Mouse (Mus musculus) stomach, embryonic 16.5 days (tissue): ENCODE measurements around the gene Mal. TPM values are rescaled to one million over a fixed set of nuclear protein-coding genes. Genes with fewer than 3 reads are reported as not detected.
"Not testable (repeated sequence)": the region's sequence is repeated elsewhere in the genome, so short reads cannot be mapped to it uniquely, and the experiment has no call there.

Source experiments
- ATAC-seq: fragments of 200-750 bp; cut with Nextera tagmentation; 2 replicates; pipeline ENCODE4 v1.8.0; 2017; ENCODE audit warnings: moderate number of reproducible peaks, moderate TSS enrichment; ENCODE audit not compliant: insufficient read depth, low FRiP score
- H3K27ac ChIP-seq: fragments of 300-500 bp; sonication (generic); 2 replicates; pipeline ENCODE4 v1.5.1; 2014; ENCODE audit warnings: low read length
- H3K27me3 ChIP-seq: fragments of 300-500 bp; sonication (generic); 2 replicates; pipeline ENCODE4 v1.6.1; 2014; ENCODE audit warnings: low read length, control low read depth, mixed read lengths; ENCODE audit not compliant: control insufficient read depth, insufficient read depth
- H3K36me3 ChIP-seq: fragments of 300-500 bp; sonication (generic); 2 replicates; pipeline ENCODE4 v1.6.1; 2014; ENCODE audit warnings: low read length; ENCODE audit not compliant: control insufficient read depth, insufficient read depth
- H3K4me1 ChIP-seq: fragments of 300-500 bp; sonication (generic); 2 replicates; pipeline ENCODE4 v1.6.1; 2014; ENCODE audit warnings: low read length, control low read depth, mixed read lengths; ENCODE audit not compliant: control insufficient read depth, insufficient read depth
- H3K4me2 ChIP-seq: fragments of 300-500 bp; sonication (generic); 2 replicates; pipeline ENCODE4 v1.6.1; 2014; ENCODE audit warnings: low read depth, low read length, mixed read lengths
- H3K4me3 ChIP-seq: fragments of 300-500 bp; sonication (generic); replicated peaks from 2 replicates; pipeline ENCODE4 v1.5.1; 2014; ENCODE audit warnings: mild to moderate bottlenecking, low read length
- H3K9ac ChIP-seq: fragments of 300-500 bp; sonication (generic); 2 replicates; pipeline ENCODE4 v1.6.1; 2014; ENCODE audit warnings: low read length
- H3K9me3 ChIP-seq: fragments of 300-500 bp; sonication (generic); replicated peaks from 2 replicates; pipeline ENCODE4 v1.6.1; 2016; ENCODE audit warnings: low read length, control low read depth; ENCODE audit not compliant: control insufficient read depth
- WGBS: fragments of 180-500 bp; shearing (Covaris S2); extraction: QIAGEN DNeasy Blood & Tissue Kit; methylation state at CpG from one replicate; pipeline ENCODE4 v1.1.7; 2014; 5-methylcytosine and 5-hydroxymethylcytosine counted together
- polyA plus RNA-seq: library from polyadenylated mRNA; unstranded; fragments of >200 nt; fragmentation: Nextera tagmentation; extraction: Ambion mirVana; gene quantifications from 2 replicates; pipeline ENCODE4 v1.2.1, GENCODE M21; 2015

Mal gene
- polyA plus RNA-seq, 1 experiment from 2014 or later: 143 TPM

DNA sequence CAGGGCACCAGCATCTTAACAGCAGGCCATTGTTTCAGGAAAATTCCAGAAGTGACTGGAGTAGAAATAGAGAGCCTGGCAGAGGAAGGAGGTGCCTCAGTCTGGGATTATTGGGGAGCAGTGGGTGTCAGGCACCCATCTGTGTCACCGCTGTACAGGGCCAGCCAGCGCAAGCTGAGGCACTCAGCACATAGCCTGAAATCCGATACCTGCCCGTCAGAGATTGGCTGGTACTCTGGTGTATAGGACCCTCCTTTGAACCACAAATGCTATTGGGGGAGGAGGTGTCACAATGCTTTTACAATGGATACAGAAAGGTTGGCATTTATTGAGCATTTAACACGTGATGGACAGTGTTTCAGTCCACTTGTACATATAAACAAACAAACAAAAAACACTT lies 47.5 kb downstream of the Mal start:
- no peak overlapping the region for H3K9ac ChIP-seq
- peaks cover 17% of the 10 kb centered on the region; the same call in 1 of the 2 replicates for H3K36me3 ChIP-seq
- peak; percentile 61; the same call in 1 of the 2 replicates for ATAC-seq
- no peaks in the 10 kb centered on the region for H3K27me3 ChIP-seq
- no peaks in the 10 kb centered on the region for H3K9me3 ChIP-seq
- WGBS: 8% methylated on average over 5 of the region's 5 CpGs
- no peak overlapping the region for H3K4me2 ChIP-seq
- H3K4me1 ChIP-seq: no peaks in the 10 kb centered on the region
- H3K4me3 ChIP-seq: no peak overlapping the region
- no peak overlapping the region for H3K27ac ChIP-seq

DNA sequence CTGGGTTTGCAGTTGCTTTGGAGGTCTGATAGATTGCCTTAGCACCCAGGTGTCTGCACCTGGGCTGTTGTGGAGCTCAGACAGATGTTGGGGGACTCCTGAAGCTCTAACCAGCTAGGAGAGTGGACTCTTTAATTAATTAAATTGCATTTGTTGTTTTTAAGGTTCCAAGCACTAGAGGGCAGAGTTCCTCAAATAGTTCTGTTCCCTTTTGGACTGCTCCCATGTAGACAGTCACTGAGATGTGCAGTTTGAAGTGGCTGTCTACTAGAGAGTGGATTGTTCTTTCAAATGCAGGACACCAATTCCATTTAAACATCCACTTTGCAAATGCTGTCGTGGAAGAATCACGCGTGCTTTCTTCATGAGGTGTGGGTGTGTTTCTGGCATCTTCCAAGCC lies 48.3 kb downstream of the Mal start:
- ATAC-seq: no peak; the same call in 1 of the 2 replicates
- H3K4me1 ChIP-seq: no peaks in the 10 kb centered on the region
- no peak overlapping the region for H3K9ac ChIP-seq
- H3K4me3 ChIP-seq: no peak overlapping the region
- H3K27ac ChIP-seq: no peak overlapping the region
- WGBS: 51% methylated on average over 3 of the region's 3 CpGs
- H3K4me2 ChIP-seq: no peak overlapping the region
- no peaks in the 10 kb centered on the region for H3K27me3 ChIP-seq
- peaks cover 18% of the 10 kb centered on the region; the same call in 1 of the 2 replicates for H3K36me3 ChIP-seq
- H3K9me3 ChIP-seq: no peaks in the 10 kb centered on the region

DNA sequence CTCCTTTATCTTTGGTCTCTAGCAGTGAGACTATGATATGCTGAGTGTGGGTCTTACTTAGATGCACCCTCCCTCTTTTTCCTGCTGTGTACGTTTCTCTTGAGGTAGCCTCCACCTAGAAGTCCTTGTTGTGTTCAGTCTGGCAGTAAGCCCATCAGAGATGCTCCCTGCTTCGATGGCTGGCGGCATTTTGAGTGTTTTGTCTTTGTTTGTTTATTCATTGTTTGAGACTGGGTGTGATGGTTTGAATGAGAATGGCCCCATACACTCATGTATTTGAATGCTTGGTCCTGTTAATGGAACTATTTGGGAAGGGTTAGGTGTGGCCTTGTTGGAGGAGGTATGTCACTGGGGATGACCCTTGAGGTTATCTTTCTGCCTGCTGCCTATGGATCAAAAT lies 51.3 kb downstream of the Mal start:
- 85% methylated on average over 3 of the region's 3 CpGs for WGBS
- Histone ChIP-seq H3K36me3 (peaks cover 33% of the 10 kb centered on the region; the same call in 1 of the 2 replicates), H3K4me1 (no peaks in the 10 kb centered on the region), H3K4me3 (no peak overlapping the region), H3K4me2 (no peak overlapping the region), H3K27me3 (no peaks in the 10 kb centered on the region), H3K9me3 (no peaks in the 10 kb centered on the region), H3K9ac (no peak overlapping the region), H3K27ac (no peak overlapping the region)
- no peak for ATAC-seq

DNA sequence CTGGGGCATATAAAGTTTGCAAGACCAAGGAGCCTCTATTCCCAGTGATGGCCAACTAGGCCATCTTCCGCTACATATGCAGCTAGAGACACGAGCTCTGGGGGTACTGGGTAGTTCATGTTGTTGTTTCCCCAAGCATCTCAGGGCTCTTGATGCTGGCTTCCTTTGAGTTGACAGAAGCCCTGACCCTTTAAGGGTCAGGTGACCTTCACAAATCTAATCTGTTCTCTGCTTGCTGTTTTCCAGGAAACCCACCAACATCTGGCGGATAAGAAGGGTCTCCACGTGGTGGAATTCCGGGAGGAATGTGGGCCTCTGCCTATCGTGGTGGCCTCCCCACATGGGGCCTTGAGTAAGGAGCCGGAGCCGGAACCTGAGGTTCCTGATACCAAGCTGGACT lies 53.1 kb downstream of the Mal start:
- H3K9me3 ChIP-seq, ATAC-seq, H3K4me2 ChIP-seq, H3K27ac ChIP-seq, H3K27me3 ChIP-seq, H3K4me1 ChIP-seq, H3K9ac ChIP-seq, H3K4me3 ChIP-seq: not testable (repeated sequence)
- H3K36me3 ChIP-seq: peaks cover 33% of the 10 kb centered on the region; the same call in 1 of the 2 replicates
- WGBS: 92% methylated on average over 6 of the region's 8 CpGs

DNA sequence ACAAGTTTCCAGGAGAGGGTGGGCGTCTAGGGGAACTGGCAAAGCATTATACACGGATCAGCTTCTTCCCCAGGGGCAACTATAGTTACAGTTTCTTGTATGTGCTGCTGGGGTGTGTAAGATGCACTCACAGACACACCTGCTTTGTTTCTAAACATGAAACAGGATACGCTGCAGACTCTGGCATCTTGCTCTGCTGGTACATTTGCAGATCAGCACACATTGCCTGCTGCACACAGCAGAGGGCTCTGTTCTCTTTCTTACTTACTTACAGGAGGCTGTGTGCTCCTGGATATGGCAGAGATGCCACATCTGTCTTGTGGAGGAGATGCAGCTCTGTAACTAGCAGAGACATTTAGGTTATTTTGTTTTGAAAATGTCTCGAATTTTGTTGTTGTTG lies 65.7 kb downstream of the Mal start:
- Histone ChIP-seq H3K27ac (no peak overlapping the region), H3K27me3 (no peaks in the 10 kb centered on the region), H3K4me2 (no peak overlapping the region), H3K4me1 (peaks cover 15% of the 10 kb centered on the region), H3K36me3 (peaks cover 5% of the 10 kb centered on the region; the same call in 1 of the 2 replicates), H3K9me3 (no peaks in the 10 kb centered on the region), H3K9ac (no peak overlapping the region), H3K4me3 (no peak overlapping the region)
- no peak for ATAC-seq
- WGBS: 71% methylated on average over 4 of the region's 4 CpGs

DNA sequence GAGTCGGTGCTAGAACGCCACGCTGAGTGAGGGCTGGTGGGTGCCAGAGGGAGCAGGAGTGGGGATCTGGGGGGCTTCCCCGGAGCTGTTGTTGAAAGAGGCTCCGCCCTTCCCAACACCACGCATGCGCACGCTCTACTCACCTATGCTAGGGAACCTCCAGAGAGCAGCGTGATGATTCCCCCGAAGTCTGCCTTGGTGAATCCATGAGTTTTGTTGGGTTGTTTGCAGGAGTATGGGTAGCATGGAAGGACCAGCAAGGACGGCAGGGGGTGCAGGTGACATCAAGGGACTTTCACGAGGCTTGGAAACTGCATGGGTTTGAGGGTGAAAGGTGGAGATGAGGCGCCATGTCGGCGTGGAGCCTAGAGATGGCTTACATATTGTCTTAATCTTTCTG lies 66.3 kb downstream of the Mal start:
- Histone ChIP-seq H3K4me2 (0 out of 2 replicates have a peak overlapping the region, but pooled peaks have one; percentile 5), H3K9me3 (no peaks in the 10 kb centered on the region), H3K36me3 (peaks cover 5% of the 10 kb centered on the region; the same call in 1 of the 2 replicates), H3K4me1 (peaks cover 15% of the 10 kb centered on the region), H3K4me3 (no peak overlapping the region), H3K9ac (no peak overlapping the region), H3K27me3 (no peaks in the 10 kb centered on the region), H3K27ac (no peak overlapping the region)
- ATAC-seq: no peak
- WGBS: 74% methylated on average over 15 of the region's 15 CpGs

DNA sequence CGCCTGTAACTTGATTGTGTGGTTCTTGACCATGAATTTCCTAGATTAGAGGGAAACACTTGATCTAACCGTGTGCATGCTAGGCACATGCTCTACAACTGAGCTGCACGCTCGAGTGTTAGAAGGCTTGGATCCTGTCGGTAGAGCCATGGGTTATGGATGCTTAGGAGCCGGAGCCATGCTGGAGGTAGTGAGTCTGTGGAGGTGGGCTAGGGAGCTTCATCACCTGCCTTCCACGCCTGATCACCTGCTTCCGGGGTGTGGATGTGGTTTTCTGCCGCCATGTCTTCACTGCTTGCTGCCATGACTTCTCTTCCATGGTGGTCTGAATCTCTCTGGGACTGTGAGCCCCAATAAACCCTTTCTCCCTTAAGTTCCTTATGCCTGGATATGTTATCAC lies 67.6 kb downstream of the Mal start:
- 91% methylated on average over 9 of the region's 9 CpGs for WGBS
- ATAC-seq: no peak

DNA sequence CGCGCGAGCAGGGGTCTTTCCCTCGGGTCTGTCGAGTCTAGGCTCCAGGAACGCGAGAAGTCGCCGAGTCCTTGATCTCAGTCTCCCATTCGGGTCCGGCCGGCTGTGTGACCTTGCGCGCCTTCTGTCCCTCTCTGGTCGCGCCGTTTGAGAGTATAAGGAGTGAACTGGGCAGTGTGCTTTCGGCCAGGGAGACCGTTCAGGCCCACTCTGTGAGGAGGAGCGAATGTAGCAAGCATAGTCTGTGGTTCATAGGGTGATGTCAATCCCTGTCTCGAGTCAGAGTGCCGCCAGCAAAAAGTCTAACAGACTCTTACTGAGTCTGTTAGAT lies 69.0 kb downstream of the Mal start:
- Histone ChIP-seq H3K9me3 (no peaks in the 10 kb centered on the region), H3K27ac (peak overlapping the region; percentile 93), H3K4me2 (peak overlapping the region; percentile 59), H3K4me3 (peak overlapping the region; percentile 98), H3K4me1 (peaks cover 15% of the 10 kb centered on the region), H3K9ac (peak overlapping the region; percentile 95), H3K27me3 (no peaks in the 10 kb centered on the region), H3K36me3 (no peaks in the 10 kb centered on the region; the same call in 1 of the 2 replicates)
- under 1% methylated on average over 22 of the region's 22 CpGs for WGBS
- no peak for ATAC-seq

More for the DNA sequence above, 67.6 kb downstream of the Mal start:
- Histone ChIP-seq H3K4me3 (no peak overlapping the region), H3K27me3 (no peaks in the 10 kb centered on the region), H3K27ac (no peak overlapping the region), H3K4me1 (peaks cover 15% of the 10 kb centered on the region), H3K9me3 (no peaks in the 10 kb centered on the region), H3K9ac (no peak overlapping the region), H3K36me3 (no peaks in the 10 kb centered on the region; the same call in 1 of the 2 replicates), H3K4me2 (no peak overlapping the region)

DNA sequence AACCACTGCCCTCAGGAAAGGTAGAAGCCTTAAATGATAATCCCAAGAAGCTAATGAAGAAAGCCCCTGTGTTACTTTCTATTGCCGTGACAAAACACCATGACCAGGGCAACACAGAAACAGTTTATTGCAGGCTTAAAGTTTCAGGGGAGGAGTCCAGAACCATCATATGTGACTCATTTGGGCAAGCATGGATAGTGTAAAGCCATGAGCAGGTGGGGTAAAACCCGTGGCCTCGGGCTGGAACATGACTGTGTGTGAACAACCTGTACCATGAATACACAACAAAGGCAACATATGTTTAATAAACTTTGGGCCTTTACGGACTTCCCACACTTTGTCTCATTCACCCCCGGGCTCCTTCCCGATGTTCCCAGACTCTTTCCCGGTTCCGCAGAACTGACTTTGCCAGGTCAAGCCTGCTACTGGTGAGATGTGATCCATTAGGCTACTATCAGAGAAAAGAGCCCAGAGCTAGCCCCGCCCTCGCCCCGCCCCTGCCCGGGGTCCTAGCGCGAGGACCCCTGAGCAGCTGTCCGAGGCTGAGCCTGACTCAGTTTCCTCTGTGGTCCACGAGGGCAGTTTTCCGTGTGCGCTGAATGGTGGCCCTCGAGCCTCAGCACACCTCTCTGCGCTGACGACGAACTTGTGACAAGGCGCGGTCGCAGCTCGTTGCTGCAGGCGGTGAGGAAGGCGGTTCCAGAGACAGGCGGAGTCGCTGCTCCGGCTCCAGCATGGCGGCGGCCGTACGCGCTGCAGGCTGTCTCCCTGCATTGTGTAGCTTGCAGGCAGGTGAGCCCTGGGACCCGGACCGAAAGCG lies 69.6 kb downstream of the Mal start, which contains the start of the genes Zfp661 and Mrps5:
TSS of gene Zfp661 (minus strand) at position 401 of the 820 bp plus-strand sequence.
TSS of gene Mrps5 (plus strand) at position 529 of the 820 bp plus-strand sequence.
- H3K27me3 ChIP-seq: no peaks in the 10 kb centered on the region
- ATAC-seq: peak; percentile 84
- H3K4me1 ChIP-seq: peaks cover 15% of the 10 kb centered on the region
- peak within 1 kb of the TSS; percentile 98 for H3K4me3 ChIP-seq
- 4% methylated on average over 39 of the region's 39 CpGs for WGBS
- peak within 1 kb of the TSS; percentile 93 for H3K27ac ChIP-seq
- no peaks in the 10 kb centered on the region for H3K9me3 ChIP-seq
- peak within 1 kb of the TSS; percentile 95 for H3K9ac ChIP-seq
- H3K4me2 ChIP-seq: peak within 1 kb of the TSS; percentile 59
- no peaks in the 10 kb centered on the region; the same call in 1 of the 2 replicates for H3K36me3 ChIP-seq
